Mouse (Mus musculus) brain, adult 10 weeks (tissue): ENCODE measurements around the gene Smg9. TPM values are rescaled to one million over a fixed set of nuclear protein-coding genes. Genes with fewer than 3 reads are reported as not detected.

Experiments
- polyA plus RNA-seq: library from polyadenylated mRNA; stranded (reverse); fragments of 350-450 nt; fragmentation: Illumina TruSeq; extraction: RNeasy Lipid Tissue Mini Kit (QIAGEN cat#74804); gene quantifications from one replicate; pipeline ENCODE4 v1.2.3, GENCODE M21; 2015; ENCODE audit warnings: low read depth, low replicate concordance

Gene Smg9
- 32.4 TPM for polyA plus RNA-seq

GRCm38 (mm10) chr7:24399256-24400081 is at the start of gene Smg9:
Smg9 (plus strand) TSS chr7:24399619.

GRCm38 (mm10) chr7:24369731-24370541 is 29.5 kb upstream of the Smg9 start, which contains the start of gene Kcnn4:
Kcnn4 (plus strand) TSS chr7:24370263.

GRCm38 (mm10) chr7:24451855-24452311 is 52.5 kb downstream of the Smg9 start, which contains the start of gene Irgc1:
Irgc1 (minus strand) TSS chr7:24452297.

GRCm38 (mm10) chr7:24462388-24463319 is 63.2 kb downstream of the Smg9 start, which contains the start of gene Plaur:
Plaur (plus strand) TSS chr7:24462484.

Other genes starting within 250 kb of the Smg9 start
- gene Zfp114, start 224.6 kb upstream of the Smg9 start, polyA plus RNA-seq = 3.5 TPM
- 6.0 TPM for gene Zfp111, start 188.2 kb upstream of the Smg9 start, polyA plus RNA-seq
- gene Zfp109, start 162.1 kb upstream of the Smg9 start, polyA plus RNA-seq = 6.1 TPM
- 6.8 TPM for gene Zfp108, start 144.8 kb upstream of the Smg9 start, polyA plus RNA-seq
- gene Zfp93, start 129.2 kb upstream of the Smg9 start, polyA plus RNA-seq = 8.8 TPM
- 22.7 TPM for gene Zfp61, start 98.4 kb upstream of the Smg9 start, polyA plus RNA-seq
- 17.8 TPM for gene Zfp94, start 83.0 kb upstream of the Smg9 start, polyA plus RNA-seq
- not detected for gene Tescl, start 65.7 kb upstream of the Smg9 start, polyA plus RNA-seq
- gene Lypd5, start 50.4 kb upstream of the Smg9 start, polyA plus RNA-seq = not detected
- not detected for gene Kcnn4, start 29.4 kb upstream of the Smg9 start, polyA plus RNA-seq
- not detected for gene Irgc1, start 52.7 kb downstream of the Smg9 start, polyA plus RNA-seq
- gene Plaur, start 62.9 kb downstream of the Smg9 start, polyA plus RNA-seq = 0.91 TPM
- 236 TPM for gene Cadm4, start 82.4 kb downstream of the Smg9 start, polyA plus RNA-seq
- gene Zfp428, start 107.4 kb downstream of the Smg9 start, polyA plus RNA-seq = 43.4 TPM
- not detected for gene AC161166.1, start 112.8 kb downstream of the Smg9 start, polyA plus RNA-seq
- 40.0 TPM for gene Irgq, start 131.1 kb downstream of the Smg9 start, polyA plus RNA-seq
- not detected for gene Pinlyp, start 146.5 kb downstream of the Smg9 start, polyA plus RNA-seq
- 29.4 TPM for gene Xrcc1, start 146.7 kb downstream of the Smg9 start, polyA plus RNA-seq
- 18.0 TPM for gene Ethe1, start 187.9 kb downstream of the Smg9 start, polyA plus RNA-seq
- 4.9 TPM for gene Zfp575, start 188.0 kb downstream of the Smg9 start, polyA plus RNA-seq
- gene Phldb3, start 211.1 kb downstream of the Smg9 start, polyA plus RNA-seq = not detected
- gene Lypd3, start 236.9 kb downstream of the Smg9 start, polyA plus RNA-seq = not detected